ENCODE assay signal across 19 mouse cellular contexts in genomic region chr6:35297516-35298227, GRCm38 (mm10). TPM values are rescaled to one million over a fixed set of nuclear protein-coding genes. Genes with fewer than 3 reads are reported as not detected.
DNase-seq lines count a peak whose midpoint lies in the region; ATAC-seq and TF ChIP-seq lines count a peak whose summit lies in the region.
"Had no signal": no experiment of that assay in that cellular context is flagged by ENCODE, and none has a peak within 500 bp of the region (broad histone marks: within the 10 kb centered on the region; RNA-seq: fewer than 3 reads in every experiment).

No protein-coding gene starts in this region.

- peak overlapping the region; percentile 39; the same call in 1 of the 2 replicates for H3K4me2 ChIP-seq in heart, embryonic 14.5 days (ENCODE audit: low read length)
- H3K4me2 ChIP-seq: forebrain, embryonic 12.5 days; hindbrain, embryonic 15.5 days; intestine, embryonic 15.5 days; limb, embryonic 15.5 days; midbrain, embryonic 11.5 days had no signal

- intact Hi-C loops in left cerebral cortex, adult 2 months (cut with DNase I): no loop called here

- TF ChIP-seq CTCF in left cerebral cortex, adult 2 months (IDR thresholded peaks at IDR 0.05): no peak

- no peak overlapping the region for H3K4me3 ChIP-seq in heart, embryonic 14.5 days (ENCODE audit: control insufficient read depth in 1 of 2, insufficient read depth in 1 of 2, low read depth in 1 of 2, low read length in 2 of 2)
- H3K4me3 ChIP-seq in left cerebral cortex, adult 2 months: no peak overlapping the region
- H3K4me3 ChIP-seq: forebrain, embryonic 12.5 days; hindbrain, embryonic 15.5 days; intestine, embryonic 15.5 days; layer of hippocampus, adult 2 months; limb, embryonic 15.5 days had no signal

- no peak for ATAC-seq in heart, embryonic 14.5 days (ENCODE audit: insufficient number of reproducible peaks, insufficient read depth, low FRiP score, low read depth)
- ATAC-seq: intestine, embryonic 15.5 days had no signal

- H3K9me3 ChIP-seq in heart, embryonic 14.5 days (ENCODE audit: control insufficient read depth, low read length): peaks cover 4% of the 10 kb centered on the region; the same call in 1 of the 2 replicates
- H3K9me3 ChIP-seq: forebrain, embryonic 12.5 days; hindbrain, embryonic 15.5 days; intestine, embryonic 15.5 days; limb, embryonic 15.5 days had no signal

- no peaks in the 10 kb centered on the region for H3K27me3 ChIP-seq in heart, embryonic 14.5 days (ENCODE audit: control insufficient read depth, insufficient read depth, low read length)
- H3K27me3 ChIP-seq: forebrain, embryonic 12.5 days; hindbrain, embryonic 15.5 days; intestine, embryonic 15.5 days; limb, embryonic 15.5 days had no signal

- peak overlapping the region; percentile 89 to 93 for H3K27ac ChIP-seq in heart, embryonic 14.5 days (replicated peaks in 1 of 2; ENCODE audit: control insufficient read depth in 1 of 2, insufficient read depth in 1 of 2, low read depth in 2 of 2, low read length in 2 of 2)
- H3K27ac ChIP-seq in left cerebral cortex, adult 2 months: 0 out of 2 replicates have a peak overlapping the region, but pooled peaks have one; percentile 6
- H3K27ac ChIP-seq: forebrain, embryonic 12.5 days; hindbrain, embryonic 15.5 days; intestine, embryonic 15.5 days; layer of hippocampus, adult 2 months; limb, embryonic 15.5 days had no signal

- H3K9ac ChIP-seq in heart, embryonic 14.5 days (ENCODE audit: low read length): peak overlapping the region; percentile 57
- H3K9ac ChIP-seq: forebrain, embryonic 12.5 days; hindbrain, embryonic 15.5 days; intestine, embryonic 15.5 days; limb, embryonic 15.5 days had no signal

- H3K36me3 ChIP-seq in heart, embryonic 14.5 days (ENCODE audit: control insufficient read depth, insufficient read depth, low read length): no peaks in the 10 kb centered on the region
- H3K36me3 ChIP-seq: forebrain, embryonic 12.5 days; hindbrain, embryonic 15.5 days; intestine, embryonic 15.5 days; limb, embryonic 15.5 days had no signal

- 93% methylated on average over 7 of the region's 7 CpGs for WGBS in heart, embryonic 14.5 days

- no peak for DNase-seq in heart, adult 8-10 months (ENCODE audit: low spot score)
- no peak for DNase-seq in left cerebral cortex, adult 2 months (ENCODE audit: extremely low spot score in 1 of 2, low spot score in 2 of 2)
- DNase-seq in left cerebral cortex, adult 11 months (ENCODE audit: low spot score): no peak
- DNase-seq in kidney, postnatal 25 days: peak; percentile 72 to 73
- peak; percentile 59 for DNase-seq in yolk sac, embryonic 10.5 days (ENCODE audit: low spot score)
- DNase-seq in spleen, postnatal 4 days (ENCODE audit: low spot score in 2 of 2): no peak
- DNase-seq: retina, postnatal 1 day; thymus, adult 2 months had no signal

- H3K4me1 ChIP-seq in heart, embryonic 14.5 days (ENCODE audit: control insufficient read depth in 2 of 2, insufficient read depth in 2 of 2, low read length in 2 of 2): peaks cover 20 to 27% of the 10 kb centered on the region in 2 experiments
- H3K4me1 ChIP-seq: forebrain, embryonic 12.5 days; intestine, embryonic 15.5 days had no signal

RNA-seq across cellular contexts. Expression of gene Slc13a4, which starts 10.3 kb away (rescaled TPM):
- polyA plus RNA-seq in heart, embryonic 14.5 days (2014; fragmentation: Nextera tagmentation; extraction: Ambion mirVana): 1.1 and 1.3 TPM in 2 replicates
- total RNA-seq in heart, adult 8-10 months (2022): under 1 TPM in 2 of 4 experiments, not detected in 2; 0.14 to 0.37 TPM
- total RNA-seq in left cerebral cortex, adult 2 months (2021): 10 to 100 TPM in 1 of 2 experiments, 1 to 10 TPM in 1; 9.2 to 14.8 TPM
- total RNA-seq: gastrocnemius, adult 8-10 months; granulocyte monocyte progenitor cell, adult 5-6 weeks; monocyte, adult 5-6 weeks had no signal

RNA-seq across cellular contexts. Expression of gene Fam180a, which starts 28.3 kb away (rescaled TPM):
- polyA plus RNA-seq in heart, embryonic 14.5 days (2014; fragmentation: Nextera tagmentation; extraction: Ambion mirVana): 0.32 and 0.93 TPM in 2 replicates
- under 1 TPM; 0.44 to 0.62 (median 0.53) TPM for total RNA-seq in heart, adult 8-10 months (2022)
- 1 to 10 TPM; 3.5 to 4.4 TPM for total RNA-seq in left cerebral cortex, adult 2 months (2021)
- total RNA-seq: granulocyte monocyte progenitor cell, adult 5-6 weeks; monocyte, adult 5-6 weeks had no signal
- polyA plus RNA-seq: forebrain, embryonic 12.5 days; midbrain, embryonic 11.5 days; neural tube, embryonic 11.5 days had no signal

Comparison
In these comparisons a context has a peak if more than half of its experiments do, and no peak if none do; other contexts are left out.
1. DNase-seq: peak in kidney, postnatal 25 days (2 of 2) and yolk sac, embryonic 10.5 days (single experiment); none in heart, adult 8-10 months (single experiment), left cerebral cortex, adult 2 months (0 of 2), left cerebral cortex, adult 11 months (single experiment) and spleen, postnatal 4 days (0 of 2).
2. RNA of gene Slc13a4, which starts 10.3 kb away (total RNA-seq): 9.2 to 14.8 TPM in left cerebral cortex, adult 2 months; 0.14 to 0.37 TPM in heart, adult 8-10 months; every median in the first group is over 4 times any median in the second.